Mouse (Mus musculus) liver, adult 2 months (tissue): Measurements from ENCODE around the gene Cxcl12. TPM values are rescaled to one million over a fixed set of nuclear protein-coding genes. Genes with fewer than 3 reads are reported as not detected.

Experiments used
- DNase-seq: peaks from one replicate; pipeline ENCODE4 v3.0.0-alpha.2; 2011; ENCODE audit warnings: low read depth, low spot score; ENCODE audit errors: extremely low read depth
- H3K27ac ChIP-seq: fragments of 200-500 bp; replicated peaks from 2 replicates; pipeline ENCODE4 v1.5.1; 2012; ENCODE audit warnings: low read depth, mild to moderate bottlenecking, control low read depth, inconsistent platforms, low read length; ENCODE audit not compliant: insufficient read depth
- H3K27me3 ChIP-seq: fragments of 200-500 bp; 2 replicates; pipeline ENCODE4 v1.6.1; 2012; ENCODE audit warnings: mild to moderate bottlenecking, moderate library complexity, low read length, inconsistent platforms; ENCODE audit not compliant: control insufficient read depth, insufficient read depth
- H3K36me3 ChIP-seq: fragments of 200-500 bp; 2 replicates; pipeline ENCODE4 v1.6.1; 2012; ENCODE audit warnings: low read length, inconsistent platforms; ENCODE audit not compliant: control insufficient read depth, insufficient read depth
- H3K4me1 ChIP-seq: fragments of 200-500 bp; 2 replicates; pipeline ENCODE4 v1.6.1; 2011; ENCODE audit warnings: low read length; ENCODE audit not compliant: control insufficient read depth, insufficient read depth
- H3K4me3 ChIP-seq: fragments of 200-500 bp; 2 replicates; pipeline ENCODE4 v1.5.1; 2011; ENCODE audit warnings: low read depth, mild to moderate bottlenecking, control low read depth, low read length, moderate library complexity; ENCODE audit not compliant: insufficient read depth
- H3K79me2 ChIP-seq: fragments of 200-500 bp; 2 replicates; pipeline ENCODE4 v1.6.1; 2012; ENCODE audit warnings: inconsistent platforms, mild to moderate bottlenecking, low read length, moderate library complexity; ENCODE audit not compliant: control insufficient read depth, insufficient read depth
- H3K9ac ChIP-seq: fragments of 200-500 bp; 2 replicates; pipeline ENCODE4 v1.6.1; 2012; ENCODE audit warnings: low read depth, mild to moderate bottlenecking, control low read depth, inconsistent platforms, low read length
- CTCF ChIP-seq: fragments of 200-500 bp; IDR thresholded peaks from 2 replicates; pipeline ENCODE4 v1.5.1; 2011; ENCODE audit warnings: low read depth, low read length, control low read depth
- POLR2A ChIP-seq: fragments of 200-500 bp; IDR thresholded peaks from 2 replicates; pipeline ENCODE4 v1.6.1; 2011; ENCODE audit warnings: low read length, control low read depth; ENCODE audit not compliant: insufficient read depth; ENCODE audit errors: extremely low read depth
- WGBS: fragments of 180-500 bp; shearing (Covaris S2); methylation state at CpG from one replicate; pipeline ENCODE4 v1.1.7; 2018; 5-methylcytosine and 5-hydroxymethylcytosine counted together
- polyA plus RNA-seq: library from polyadenylated mRNA; depleted of rRNA; stranded (reverse); fragments of >200 nt; gene quantifications from 2 replicates; pipeline ENCODE4 v1.2.3, GENCODE M21; 2012
- total RNA-seq: library from RNA; depleted of rRNA; stranded (reverse); fragments of >200 nt; gene quantifications from 2 replicates; pipeline ENCODE4 v1.2.3, GENCODE M21; 2014

Gene Cxcl12
- total and polyA plus RNA-seq, 2 experiments, result 119 to 300 TPM

- no peak for TF ChIP-seq CTCF
- no peak for TF ChIP-seq POLR2A
- no peak for DNase-seq
- no peaks in the 10 kb centered on the region for H3K36me3 ChIP-seq
- H3K79me2 ChIP-seq, result no peaks in the 10 kb centered on the region
- no peak overlapping the region for H3K4me3 ChIP-seq
- WGBS, result 96% methylated on average over 3 of the region's 3 CpGs
- H3K4me1 ChIP-seq, result no peaks in the 10 kb centered on the region
- H3K27me3 ChIP-seq, result no peaks in the 10 kb centered on the region
- H3K27ac ChIP-seq, result no peak overlapping the region
- H3K9ac ChIP-seq, result no peak overlapping the region
Observed at GRCm38 (mm10) chr6:117204112-117204511, 35.8 kb downstream of the Cxcl12 start.

GRCm38 (mm10) chr6:117206834-117207233 lies 38.5 kb downstream of the Cxcl12 start:
- no peak for DNase-seq
- H3K9ac ChIP-seq, result no peak overlapping the region
- H3K36me3 ChIP-seq, result no peaks in the 10 kb centered on the region
- H3K27me3 ChIP-seq, result no peaks in the 10 kb centered on the region
- no peaks in the 10 kb centered on the region for H3K79me2 ChIP-seq
- TF ChIP-seq POLR2A, result no peak
- TF ChIP-seq CTCF, result no peak
- H3K27ac ChIP-seq, result no peak overlapping the region
- 88% methylated on average over 2 of the region's 2 CpGs for WGBS
- no peak overlapping the region for H3K4me3 ChIP-seq
- H3K4me1 ChIP-seq, result no peaks in the 10 kb centered on the region

- Histone ChIP-seq H3K36me3 (no peaks in the 10 kb centered on the region), H3K9ac (no peak overlapping the region), H3K79me2 (no peaks in the 10 kb centered on the region), H3K4me1 (no peaks in the 10 kb centered on the region), H3K4me3 (no peak overlapping the region), H3K27me3 (no peaks in the 10 kb centered on the region), H3K27ac (no peak overlapping the region)
- DNase-seq, result no peak
- WGBS, result 81% methylated on average over 1 of the region's 1 CpGs
- no peak for TF ChIP-seq CTCF
- TF ChIP-seq POLR2A, result no peak
Observed at GRCm38 (mm10) chr6:117207289-117207688, 39.0 kb downstream of the Cxcl12 start.

- no peaks in the 10 kb centered on the region for H3K4me1 ChIP-seq
- 52% methylated on average over 6 of the region's 6 CpGs for WGBS
- no peak overlapping the region for H3K9ac ChIP-seq
- H3K4me3 ChIP-seq, result no peak overlapping the region
- no peaks in the 10 kb centered on the region for H3K27me3 ChIP-seq
- no peaks in the 10 kb centered on the region for H3K36me3 ChIP-seq
- H3K79me2 ChIP-seq, result no peaks in the 10 kb centered on the region
- no peak for DNase-seq
- no peak for TF ChIP-seq POLR2A
- TF ChIP-seq CTCF, result no peak
- H3K27ac ChIP-seq, result no peak overlapping the region
Observed at GRCm38 (mm10) chr6:117210086-117210485, 41.8 kb downstream of the Cxcl12 start.

- H3K27ac ChIP-seq, result no peak overlapping the region
- H3K9ac ChIP-seq, result no peak overlapping the region
- H3K36me3 ChIP-seq, result no peaks in the 10 kb centered on the region
- H3K4me3 ChIP-seq, result no peak overlapping the region
- H3K4me1 ChIP-seq, result no peaks in the 10 kb centered on the region
- no peak for TF ChIP-seq POLR2A
- H3K79me2 ChIP-seq, result no peaks in the 10 kb centered on the region
- WGBS, result 82% methylated on average over 6 of the region's 6 CpGs
- DNase-seq, result no peak
- no peaks in the 10 kb centered on the region for H3K27me3 ChIP-seq
Observed at GRCm38 (mm10) chr6:117210536-117210935, 42.2 kb downstream of the Cxcl12 start.

GRCm38 (mm10) chr6:117214506-117214905 lies 46.2 kb downstream of the Cxcl12 start:
- Histone ChIP-seq H3K9ac (no peak overlapping the region), H3K4me1 (no peaks in the 10 kb centered on the region), H3K27ac (no peak overlapping the region), H3K36me3 (no peaks in the 10 kb centered on the region), H3K79me2 (no peaks in the 10 kb centered on the region), H3K4me3 (no peak overlapping the region), H3K27me3 (no peaks in the 10 kb centered on the region)
- TF ChIP-seq POLR2A, result no peak
- TF ChIP-seq CTCF, result no peak
- 90% methylated on average over 5 of the region's 5 CpGs for WGBS
- no peak for DNase-seq
